Mouse (Mus musculus) right cerebral cortex, postnatal 25 days (tissue): ENCODE data around the gene Hdac4.

Experiments
- DNase-seq: peaks from one replicate; pipeline ENCODE4 v3.0.0; 2022

The Hdac4 gene

GRCm38 (mm10) chr1:92129751-92130150 lies 65.7 kb downstream of the Hdac4 start:
- no peak for DNase-seq

- no peak for DNase-seq
Measured at GRCm38 (mm10) chr1:92127785-92128184, 67.7 kb downstream of the Hdac4 start.

GRCm38 (mm10) chr1:92127366-92127765 lies 68.1 kb downstream of the Hdac4 start:
- no peak for DNase-seq

GRCm38 (mm10) chr1:92124497-92125201 lies 70.8 kb downstream of the Hdac4 start:
- no peak for DNase-seq

- DNase-seq, result no peak
Measured at GRCm38 (mm10) chr1:92119303-92119702, 76.2 kb downstream of the Hdac4 start.

GRCm38 (mm10) chr1:92117597-92117996 lies 77.9 kb downstream of the Hdac4 start:
- no peak for DNase-seq

GRCm38 (mm10) chr1:92116169-92116568 lies 79.3 kb downstream of the Hdac4 start:
- DNase-seq, result no peak

GRCm38 (mm10) chr1:92114091-92114490 lies 81.4 kb downstream of the Hdac4 start:
- no peak for DNase-seq

GRCm38 (mm10) chr1:92113243-92114009 lies 82.1 kb downstream of the Hdac4 start:
- no peak for DNase-seq

- no peak for DNase-seq
Measured at GRCm38 (mm10) chr1:92112591-92112990, 82.9 kb downstream of the Hdac4 start.

GRCm38 (mm10) chr1:92111551-92111950 lies 83.9 kb downstream of the Hdac4 start:
- DNase-seq, result no peak

GRCm38 (mm10) chr1:92111026-92111425 lies 84.5 kb downstream of the Hdac4 start:
- DNase-seq, result no peak

- no peak for DNase-seq
Measured at GRCm38 (mm10) chr1:92109221-92109620, 86.3 kb downstream of the Hdac4 start.

GRCm38 (mm10) chr1:92108556-92108955 lies 86.9 kb downstream of the Hdac4 start:
- DNase-seq, result no peak

- DNase-seq, result no peak
Measured at GRCm38 (mm10) chr1:92107996-92108395, 87.5 kb downstream of the Hdac4 start.

GRCm38 (mm10) chr1:92107521-92107920 lies 88.0 kb downstream of the Hdac4 start:
- DNase-seq, result no peak

GRCm38 (mm10) chr1:92106486-92107160 lies 88.9 kb downstream of the Hdac4 start:
- no peak for DNase-seq

GRCm38 (mm10) chr1:92104718-92105117 lies 90.8 kb downstream of the Hdac4 start:
- no peak for DNase-seq

GRCm38 (mm10) chr1:92103971-92104370 lies 91.5 kb downstream of the Hdac4 start:
- no peak for DNase-seq

GRCm38 (mm10) chr1:92103377-92103776 lies 92.1 kb downstream of the Hdac4 start:
- DNase-seq, result no peak

- no peak for DNase-seq
Measured at GRCm38 (mm10) chr1:92102825-92103224, 92.7 kb downstream of the Hdac4 start.

- peak; percentile 34 for DNase-seq
Measured at GRCm38 (mm10) chr1:92100371-92100891, 95.1 kb downstream of the Hdac4 start.

- peak; percentile 31 for DNase-seq
Measured at GRCm38 (mm10) chr1:92099964-92100363, 95.5 kb downstream of the Hdac4 start.

GRCm38 (mm10) chr1:92099502-92099901 lies 96.0 kb downstream of the Hdac4 start:
- no peak for DNase-seq
